Mouse (Mus musculus): Measurements from ENCODE around the gene Dclk3.

Gene Dclk3

DNA sequence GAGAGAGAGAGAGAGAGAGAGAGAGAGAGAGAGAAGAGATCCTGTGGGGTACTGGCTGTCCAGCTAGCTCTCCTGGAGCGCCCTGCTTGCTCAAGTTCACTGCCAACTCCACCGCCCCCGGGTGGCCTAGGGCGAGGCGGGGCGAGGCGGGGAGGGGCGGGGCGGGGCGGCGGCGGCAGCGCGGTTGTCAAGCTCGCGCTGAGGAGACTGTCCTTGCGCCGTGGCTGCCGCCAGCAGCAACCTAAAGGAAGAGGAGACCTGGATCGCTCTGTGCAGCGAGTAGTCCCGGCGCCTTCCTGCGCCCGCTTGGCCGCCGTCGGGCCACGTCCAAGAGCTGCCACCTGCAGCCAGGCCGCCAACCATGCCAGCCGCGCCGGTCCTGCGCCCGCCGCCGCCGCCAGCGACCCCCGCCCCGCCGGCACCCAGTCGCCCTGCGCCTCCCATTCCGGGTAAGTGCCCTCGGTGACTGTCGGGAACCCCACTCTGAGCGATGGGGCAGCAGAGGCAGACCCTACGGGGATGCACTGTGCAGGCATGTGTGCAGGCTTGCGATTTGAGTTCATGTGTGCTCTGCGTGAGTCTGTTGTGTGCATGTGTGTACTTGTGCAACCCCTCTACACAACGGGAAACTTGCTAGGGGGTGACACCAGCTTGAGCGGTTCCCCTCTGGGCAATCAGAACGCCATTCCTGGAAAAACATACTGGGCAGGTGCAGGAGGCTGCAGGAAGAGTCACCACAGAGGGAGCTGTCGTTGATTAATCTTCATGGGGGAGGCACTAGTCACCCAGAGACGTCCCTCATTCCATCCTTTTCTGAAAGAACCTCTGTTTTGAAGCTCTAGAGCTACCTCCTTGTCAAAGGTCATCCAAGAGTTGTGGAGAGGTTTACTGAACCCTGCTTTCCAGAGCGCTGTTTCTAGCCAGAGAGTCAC is at the start of gene Dclk3:
Dclk3 (plus strand) TSS at position 178 of the 932 bp plus-strand sequence.
- DNase-seq: peak; percentile 21 to 22

GRCm38 (mm10) chr9:111390016-111390415 is 48.9 kb upstream of the Dclk3 start:
- peak; percentile 56 to 62 for DNase-seq

DNA sequence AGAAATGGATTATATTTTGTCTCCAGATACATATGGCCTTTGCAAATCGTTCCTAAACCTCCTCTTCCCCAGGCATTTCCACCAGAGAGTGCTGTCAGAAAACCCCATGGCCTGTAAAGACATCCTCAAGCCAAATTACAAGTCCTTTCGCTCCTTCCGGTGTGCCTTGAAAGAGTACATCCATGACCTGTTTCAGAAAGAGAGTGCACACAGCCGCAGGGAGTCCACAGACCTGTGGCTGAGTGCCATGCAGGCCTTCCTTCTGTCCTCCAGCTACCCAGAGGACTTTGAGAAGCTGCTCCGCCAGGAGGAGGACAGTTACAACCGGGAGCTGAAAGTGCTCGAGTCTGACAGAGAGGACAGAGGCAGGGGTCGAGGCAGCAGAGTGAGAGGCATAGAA is 47.8 kb upstream of the Dclk3 start:
- peak in 1 of 2 experiments; percentile 25 for DNase-seq

- DNase-seq: no peak
These were observed 46.9 kb upstream of the Dclk3 start for GRCm38 (mm10) chr9:111391926-111392442.

DNA sequence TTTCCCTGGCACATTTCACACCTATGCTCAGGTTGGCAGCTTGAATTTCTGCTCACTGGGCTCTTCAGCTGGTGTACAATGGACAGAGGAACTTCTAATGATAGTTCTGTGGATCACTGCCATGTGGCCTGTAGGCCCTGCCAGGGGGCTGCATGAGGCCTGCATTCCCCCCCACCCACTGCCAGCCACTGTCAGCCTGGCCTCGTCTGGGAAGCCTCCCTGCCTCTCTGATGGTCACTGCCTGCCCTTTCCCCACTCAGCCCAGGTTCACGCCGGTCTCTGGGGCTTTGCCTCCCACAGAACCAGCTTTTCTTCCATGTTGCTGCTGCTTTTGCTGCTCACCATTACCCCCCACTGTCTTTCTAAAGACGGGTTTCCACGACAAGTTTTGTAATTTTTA is 43.6 kb upstream of the Dclk3 start:
- DNase-seq: no peak

DNA sequence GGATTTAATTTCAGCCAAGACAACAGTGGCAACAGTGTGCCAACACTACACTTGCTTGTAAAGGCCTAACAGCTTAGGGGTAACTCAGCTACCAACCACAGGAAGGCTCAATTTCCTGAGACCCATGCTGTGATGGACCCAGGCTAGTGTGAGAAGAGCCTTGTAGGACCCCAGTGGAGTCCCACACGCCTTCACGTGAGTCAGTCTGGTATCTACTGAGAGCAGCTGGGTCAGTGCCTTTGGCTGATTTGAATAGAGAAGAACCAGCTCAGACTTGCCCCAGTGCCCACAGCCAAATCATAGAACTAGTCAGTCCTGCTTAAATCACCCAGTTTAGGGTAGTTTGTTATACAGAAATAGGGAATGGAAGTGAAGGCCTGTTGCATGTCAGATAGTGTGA is 40.8 kb upstream of the Dclk3 start:
- DNase-seq: no peak

GRCm38 (mm10) chr9:111400089-111400488 is 38.8 kb upstream of the Dclk3 start:
- no peak for DNase-seq

DNA sequence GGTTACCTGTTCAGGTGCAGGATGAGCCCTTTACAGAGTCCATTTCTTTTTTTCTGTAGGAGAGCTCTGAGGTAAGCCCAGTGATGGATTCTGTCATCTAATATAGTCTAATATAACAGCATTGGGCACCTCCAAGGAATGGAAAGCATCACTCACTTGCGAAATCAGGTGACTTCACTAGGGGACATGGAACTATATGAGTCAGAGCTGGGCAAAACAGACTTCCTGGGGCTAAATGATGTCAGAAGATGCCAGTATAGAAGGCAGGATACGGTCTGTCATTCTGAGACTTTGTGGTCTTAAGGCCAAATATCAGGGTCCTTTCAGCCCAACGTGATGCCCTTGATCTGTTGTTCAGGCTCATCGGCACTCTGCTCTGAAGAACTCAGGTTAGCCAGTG is 35.7 kb upstream of the Dclk3 start:
- DNase-seq: no peak

DNA sequence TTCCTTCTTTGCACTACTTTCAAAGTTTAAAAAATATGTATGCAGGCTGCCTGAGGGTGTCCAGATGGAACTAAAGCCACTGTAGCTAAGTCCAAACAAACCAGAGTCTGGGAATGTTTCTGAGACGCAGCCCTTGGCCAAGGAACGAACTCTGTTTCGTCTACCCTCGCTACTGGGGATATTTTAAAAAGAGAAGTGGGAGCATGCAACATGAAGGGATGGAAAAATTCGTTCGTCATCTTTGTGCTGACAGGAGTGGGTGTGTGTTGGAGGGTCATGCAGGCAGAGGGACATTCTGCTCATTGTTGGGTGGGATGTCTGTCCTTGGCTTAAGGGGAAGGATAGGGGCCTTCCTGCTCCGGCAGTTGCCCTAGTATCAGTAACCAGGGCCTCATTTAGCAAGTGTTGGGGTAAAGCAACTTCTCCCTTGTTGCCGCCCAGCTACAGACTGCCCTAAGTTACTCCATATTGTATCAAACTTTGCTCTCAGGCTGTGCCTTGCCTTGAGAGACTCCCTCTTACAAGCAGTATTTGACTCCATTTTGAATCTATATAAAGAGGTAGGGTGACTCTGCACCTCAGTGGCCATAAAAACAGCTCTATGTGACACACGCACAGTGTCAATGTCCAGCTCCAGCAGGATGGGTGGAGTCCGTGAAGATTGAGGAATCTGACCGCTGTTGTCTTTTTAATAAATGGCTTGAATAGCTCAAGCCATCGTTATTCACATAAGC is 34.4 kb upstream of the Dclk3 start:
- DNase-seq: no peak

DNA sequence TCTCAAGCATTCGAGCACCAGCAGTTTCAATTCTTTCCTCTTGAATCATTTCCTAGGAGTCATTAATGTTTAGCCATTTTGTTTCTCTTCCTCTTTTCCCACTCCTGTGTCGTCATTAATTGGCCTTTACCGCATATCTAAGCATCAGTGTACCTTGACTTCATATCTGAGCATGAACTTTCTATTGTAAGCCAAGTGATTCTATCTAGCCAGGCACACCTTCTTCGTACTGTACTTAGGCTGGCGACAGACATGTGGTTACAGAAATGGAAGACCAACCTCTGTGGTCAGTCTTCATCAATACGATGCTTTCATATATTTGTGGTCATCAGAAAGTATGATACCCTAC is 33.8 kb upstream of the Dclk3 start:
- DNase-seq: no peak

DNA sequence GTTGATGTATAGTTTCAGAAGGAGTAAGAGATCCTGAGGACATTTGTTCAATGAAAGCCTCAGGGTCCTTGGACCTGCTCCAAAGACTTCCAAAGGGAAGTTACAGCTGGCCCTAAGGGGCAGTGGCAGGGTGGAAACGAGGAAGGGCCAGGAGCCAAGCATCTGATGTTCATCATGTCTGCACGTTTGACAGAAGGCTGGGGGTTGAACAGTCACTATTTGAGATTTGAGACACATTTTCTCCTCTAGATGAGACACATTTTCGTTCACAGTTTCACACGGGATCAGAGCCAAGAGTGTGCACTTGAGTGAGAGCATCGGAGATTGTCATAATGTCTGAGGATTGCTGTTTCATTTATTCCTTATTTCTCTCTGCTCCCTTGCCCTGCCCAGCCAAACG is 30.9 kb upstream of the Dclk3 start:
- DNase-seq: peak in 1 of 2 experiments; percentile 11

DNA sequence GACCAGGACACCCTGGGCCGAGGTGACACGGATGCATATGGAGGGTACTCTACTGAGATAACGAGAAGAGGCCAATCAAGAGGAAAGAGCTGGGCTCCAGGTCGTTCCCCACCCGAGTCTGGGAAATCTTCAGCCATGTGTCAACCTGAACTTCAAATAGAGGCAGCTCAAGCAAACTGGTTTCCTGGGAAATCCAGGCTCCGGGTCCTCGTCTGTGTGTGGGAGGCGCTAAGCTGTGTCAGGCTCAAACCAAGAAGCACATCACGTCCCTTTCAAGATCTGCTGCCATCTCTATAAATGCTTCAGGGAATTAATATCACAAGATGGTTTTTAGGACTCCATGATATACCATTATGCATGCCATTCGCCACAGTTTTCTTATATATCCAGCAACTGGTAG is 30.5 kb upstream of the Dclk3 start:
- no peak for DNase-seq

DNA sequence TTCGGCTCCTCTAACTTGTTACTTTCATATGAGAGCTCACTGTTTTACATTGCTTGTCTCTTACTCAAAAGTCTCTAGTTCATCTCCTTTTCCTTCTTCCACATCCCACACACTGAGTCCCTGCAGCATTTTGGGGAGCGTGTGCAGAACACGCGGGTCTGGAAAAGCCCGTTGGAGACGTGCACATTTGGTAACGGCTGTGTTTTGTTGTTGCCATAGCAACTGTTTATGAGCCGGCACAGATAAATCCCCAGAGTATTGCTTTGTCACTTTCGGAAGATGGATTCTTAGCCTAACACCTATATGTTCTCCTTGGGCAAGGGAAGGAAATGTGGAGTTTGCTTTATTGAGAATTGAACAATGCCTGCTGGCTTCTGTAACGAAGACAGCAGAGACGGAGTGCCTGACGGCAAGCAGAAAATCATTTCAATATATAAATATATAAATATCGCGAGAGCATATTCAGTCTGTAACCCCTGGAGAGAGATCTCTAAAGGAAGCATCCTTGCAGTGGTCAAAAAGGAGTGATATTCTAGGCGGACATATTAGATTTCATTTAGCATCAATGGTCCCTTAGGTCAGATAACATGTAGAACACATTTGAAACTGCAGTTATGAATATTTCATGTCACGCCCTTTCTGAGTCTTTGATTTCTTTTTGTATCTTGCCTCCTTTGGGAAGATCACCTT is 26.3 kb upstream of the Dclk3 start:
- DNase-seq: peak in 1 of 2 experiments; percentile 23

DNA sequence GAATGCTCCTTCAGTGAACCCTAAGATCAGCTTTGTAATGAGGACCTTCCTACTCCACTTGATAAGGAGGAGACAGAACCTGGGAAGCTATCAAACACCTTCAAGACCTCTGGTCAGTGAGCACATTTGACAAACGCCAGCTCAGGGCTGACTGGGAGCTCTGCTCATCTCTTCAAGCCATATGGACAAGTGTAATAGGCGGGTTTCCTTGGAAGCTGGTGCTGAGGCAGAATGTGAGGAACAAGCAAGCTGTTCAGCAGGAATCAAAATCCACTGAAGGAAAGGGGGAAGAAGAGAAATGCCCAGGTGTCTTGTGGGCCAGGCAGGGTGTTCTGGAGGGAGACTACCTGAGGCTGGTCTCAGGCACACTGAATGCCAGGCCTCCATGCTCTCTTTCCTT is 17.0 kb upstream of the Dclk3 start:
- DNase-seq: no peak

DNA sequence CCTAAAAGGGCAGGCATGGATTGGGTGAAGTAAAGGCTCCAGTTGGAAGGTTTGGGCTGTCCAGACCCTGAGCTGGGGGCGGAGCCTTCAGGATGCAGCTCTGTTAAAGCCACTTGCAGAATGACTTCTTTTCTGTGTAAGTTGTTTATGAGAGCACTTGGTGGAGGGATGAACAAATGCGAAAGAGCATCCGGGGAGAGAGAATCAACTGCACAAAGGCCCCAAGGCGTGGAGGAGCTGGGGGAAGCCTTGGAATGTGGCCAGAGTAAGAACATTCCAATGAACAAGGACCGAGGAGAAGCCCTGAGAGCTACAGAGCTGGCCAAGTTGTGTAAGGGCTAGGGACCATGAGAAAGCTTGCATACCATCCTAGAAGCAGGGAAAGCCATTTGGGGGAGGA is 16.3 kb upstream of the Dclk3 start:
- no peak for DNase-seq

GRCm38 (mm10) chr9:111425113-111425512 is 13.8 kb upstream of the Dclk3 start:
- no peak for DNase-seq

DNA sequence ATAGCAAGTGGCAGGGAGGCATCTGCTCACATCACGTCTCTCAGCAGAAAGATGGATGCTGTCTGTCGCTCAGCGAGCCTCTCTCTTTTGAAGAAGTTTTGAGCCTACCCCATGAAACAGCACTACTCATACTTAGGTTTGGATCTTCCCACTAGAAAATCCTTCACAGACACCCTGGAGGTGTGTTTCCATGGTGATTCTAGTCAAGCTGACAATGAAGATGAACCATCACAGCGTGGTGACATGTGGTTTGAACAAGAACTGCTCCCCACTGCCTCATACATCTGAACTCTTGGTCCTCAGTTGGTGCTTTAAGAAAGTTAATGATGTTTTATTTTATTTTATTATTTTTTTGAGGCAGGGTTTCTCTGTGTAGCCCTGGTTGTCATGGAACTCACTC is 12.9 kb upstream of the Dclk3 start:
- DNase-seq: no peak

DNA sequence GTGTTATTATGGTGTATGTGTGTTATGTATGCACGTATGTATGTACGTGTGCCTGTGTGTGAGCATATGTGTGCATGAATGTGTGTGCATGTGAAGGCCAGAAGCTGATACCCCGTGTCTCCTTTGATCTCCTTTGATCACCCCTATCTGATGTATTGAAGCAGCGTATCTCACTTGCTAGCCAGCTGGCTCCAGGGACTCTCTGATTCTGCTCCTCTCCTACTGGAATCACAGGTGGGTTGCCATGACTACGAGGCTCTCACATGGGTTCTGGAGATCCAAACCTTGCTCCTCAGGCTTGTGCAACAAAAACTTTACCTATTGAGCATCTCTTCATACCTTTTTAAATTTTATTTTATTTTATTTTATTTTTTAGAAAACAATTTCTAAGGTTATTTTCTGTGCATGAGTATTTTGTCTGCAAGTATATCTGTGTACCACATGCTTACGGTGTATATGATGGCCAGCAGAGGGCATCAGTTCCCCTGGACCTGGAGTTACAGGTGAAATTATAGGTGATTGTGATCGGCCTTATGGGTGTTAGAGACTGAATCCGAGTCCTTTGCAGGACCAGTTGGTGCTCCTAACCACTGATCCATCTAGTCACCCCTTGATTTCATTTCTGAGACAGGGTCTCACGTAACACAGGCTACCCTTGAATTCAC is 10.9 kb upstream of the Dclk3 start:
- DNase-seq: no peak

GRCm38 (mm10) chr9:111428698-111429362 is 10.1 kb upstream of the Dclk3 start:
- DNase-seq: no peak

GRCm38 (mm10) chr9:111429363-111429750 is 9.5 kb upstream of the Dclk3 start:
- no peak for DNase-seq

GRCm38 (mm10) chr9:111435429-111435828 is 3.5 kb upstream of the Dclk3 start:
- DNase-seq: no peak

DNA sequence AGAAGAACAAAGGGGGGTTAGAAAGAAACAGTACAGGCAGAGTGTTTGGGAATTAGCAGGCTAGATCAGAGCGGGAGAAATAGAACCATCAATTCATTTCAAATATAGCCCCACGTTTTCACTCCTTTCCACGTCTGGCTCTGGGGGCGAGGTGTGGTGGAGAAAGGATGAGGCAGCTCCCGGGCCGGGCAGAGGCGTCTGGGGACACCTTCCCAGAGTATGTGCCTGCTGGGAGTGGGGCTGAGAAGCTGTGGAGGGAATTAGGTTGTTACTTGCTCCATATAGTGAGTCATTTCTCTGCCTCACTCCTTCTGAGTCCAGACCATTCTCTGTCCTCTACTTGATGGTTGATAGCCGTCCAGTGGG is 938 bp downstream of the Dclk3 start:
- DNase-seq: no peak

All from cerebellum, postnatal 14 days (tissue).